Mouse (Mus musculus) intestine, embryonic 16.5 days (tissue): ENCODE measurements at regions not wholly inside any gene's neighbourhood (a gene's known extent, or its start where the extent isn't known, plus 50 kb on each side); places are given as distances from the start of the nearest gene placed in this dataset.

ENCODE experiments used
- ATAC-seq: fragments of 200-750 bp; cut with Nextera tagmentation; 2 replicates; pipeline ENCODE4 v1.8.0; 2017; ENCODE audit warnings: moderate TSS enrichment, moderate library complexity
- H3K27ac ChIP-seq: fragments of 300-500 bp; sonication (generic); 2 replicates; pipeline ENCODE4 v1.5.1; 2014; ENCODE audit warnings: mild to moderate bottlenecking, low read length
- H3K27me3 ChIP-seq: fragments of 300-500 bp; sonication (generic); replicated peaks from 2 replicates; pipeline ENCODE4 v1.6.1; 2014; ENCODE audit warnings: low read length, control low read depth, mixed read lengths; ENCODE audit not compliant: control insufficient read depth, insufficient read depth
- H3K36me3 ChIP-seq: fragments of 300-500 bp; sonication (generic); 2 replicates; pipeline ENCODE4 v1.6.1; 2014; ENCODE audit warnings: low read length, control low read depth; ENCODE audit not compliant: control insufficient read depth, insufficient read depth
- H3K4me1 ChIP-seq: fragments of 300-500 bp; sonication (generic); 2 replicates; pipeline ENCODE4 v1.6.1; 2014; ENCODE audit warnings: low read length, control low read depth, mixed read lengths; ENCODE audit not compliant: control insufficient read depth, insufficient read depth
- H3K4me2 ChIP-seq: fragments of 300-500 bp; sonication (generic); 2 replicates; pipeline ENCODE4 v1.6.1; 2014; ENCODE audit warnings: low read depth, low read length, control low read depth
- H3K4me3 ChIP-seq: fragments of 300-500 bp; sonication (generic); 2 replicates; pipeline ENCODE4 v1.5.1; 2014; ENCODE audit warnings: mild to moderate bottlenecking, low read length
- H3K9ac ChIP-seq: fragments of 300-500 bp; sonication (generic); 2 replicates; pipeline ENCODE4 v1.6.1; 2014; ENCODE audit warnings: low read depth, low read length
- H3K9me3 ChIP-seq: fragments of 300-500 bp; sonication (generic); 2 replicates; pipeline ENCODE4 v1.6.1; 2016; ENCODE audit warnings: low read length, control low read depth; ENCODE audit not compliant: control insufficient read depth
- WGBS: fragments of 180-500 bp; shearing (Covaris S2); extraction: QIAGEN DNeasy Blood & Tissue Kit; methylation state at CpG from one replicate; pipeline ENCODE4 v1.1.7; 2014; 5-methylcytosine and 5-hydroxymethylcytosine counted together

- Histone ChIP-seq H3K9ac (no peak overlapping the region), H3K27me3 (no peaks in the 10 kb centered on the region), H3K36me3 (no peaks in the 10 kb centered on the region), H3K9me3 (no peaks in the 10 kb centered on the region), H3K4me2 (no peak overlapping the region), H3K27ac (no peak overlapping the region), H3K4me3 (no peak overlapping the region), H3K4me1 (no peaks in the 10 kb centered on the region)
- ATAC-seq = no peak
- WGBS = 43% methylated on average over 5 of the region's 5 CpGs
Observed at GRCm38 (mm10) chr3:78698936-78699335, 587.4 kb downstream of the Rapgef2 start.

- no peaks in the 10 kb centered on the region for H3K27me3 ChIP-seq
- no peaks in the 10 kb centered on the region for H3K9me3 ChIP-seq
- no peak overlapping the region for H3K9ac ChIP-seq
- no peak overlapping the region for H3K4me2 ChIP-seq
- H3K4me3 ChIP-seq = no peak overlapping the region
- 30% methylated on average over 3 of the region's 3 CpGs for WGBS
- no peaks in the 10 kb centered on the region for H3K4me1 ChIP-seq
- ATAC-seq = no peak
- no peaks in the 10 kb centered on the region for H3K36me3 ChIP-seq
- no peak overlapping the region for H3K27ac ChIP-seq
Observed at GRCm38 (mm10) chr3:78691499-78691898, 594.8 kb downstream of the Rapgef2 start.

GRCm38 (mm10) chr3:78677656-78678055, 608.7 kb downstream of the Rapgef2 start:
- H3K4me1 ChIP-seq = no peaks in the 10 kb centered on the region
- H3K36me3 ChIP-seq = no peaks in the 10 kb centered on the region
- H3K4me3 ChIP-seq = no peak overlapping the region
- 83% methylated on average over 1 of the region's 1 CpGs for WGBS
- no peak overlapping the region for H3K9ac ChIP-seq
- no peaks in the 10 kb centered on the region for H3K9me3 ChIP-seq
- no peak overlapping the region for H3K27ac ChIP-seq
- H3K27me3 ChIP-seq = no peaks in the 10 kb centered on the region
- no peak overlapping the region for H3K4me2 ChIP-seq
- ATAC-seq = no peak

GRCm38 (mm10) chr3:78676806-78677205, 609.5 kb downstream of the Rapgef2 start:
- Histone ChIP-seq H3K9me3 (no peaks in the 10 kb centered on the region), H3K27ac (no peak overlapping the region), H3K27me3 (no peaks in the 10 kb centered on the region), H3K36me3 (no peaks in the 10 kb centered on the region), H3K4me1 (no peaks in the 10 kb centered on the region), H3K9ac (no peak overlapping the region), H3K4me3 (no peak overlapping the region), H3K4me2 (no peak overlapping the region)
- WGBS = 82% methylated on average over 2 of the region's 2 CpGs
- ATAC-seq = no peak

GRCm38 (mm10) chr3:78674529-78675187, 611.7 kb downstream of the Rapgef2 start:
- WGBS = 49% methylated on average over 5 of the region's 5 CpGs
- ATAC-seq = peak; percentile 70
- Histone ChIP-seq H3K9ac (no peak overlapping the region), H3K9me3 (no peaks in the 10 kb centered on the region), H3K4me3 (no peak overlapping the region), H3K27me3 (no peaks in the 10 kb centered on the region), H3K4me1 (no peaks in the 10 kb centered on the region), H3K27ac (no peak overlapping the region), H3K4me2 (no peak overlapping the region), H3K36me3 (no peaks in the 10 kb centered on the region)

DNA sequence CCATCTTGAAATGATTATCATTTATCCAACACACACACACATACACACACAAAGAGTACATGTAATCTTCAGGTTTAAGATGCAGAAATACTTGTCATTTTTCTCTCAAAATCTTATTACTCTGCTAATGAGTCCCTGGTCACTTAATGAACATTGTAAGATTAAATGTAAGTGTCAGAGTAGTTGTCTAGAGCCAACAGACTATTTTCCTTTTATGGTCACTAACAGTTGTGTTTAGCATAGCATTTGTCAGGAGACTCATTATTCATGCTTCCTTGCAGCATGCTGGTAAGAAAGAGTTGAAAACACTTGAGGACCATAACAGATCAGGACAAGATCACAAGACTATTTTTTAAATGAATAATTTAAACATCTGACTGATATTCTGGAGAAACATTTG, 618.3 kb downstream of the Rapgef2 start:
- no peaks in the 10 kb centered on the region for H3K27me3 ChIP-seq
- no peaks in the 10 kb centered on the region for H3K9me3 ChIP-seq
- no peaks in the 10 kb centered on the region for H3K36me3 ChIP-seq
- H3K4me2 ChIP-seq = no peak overlapping the region
- H3K4me3 ChIP-seq = no peak overlapping the region
- no peak overlapping the region for H3K27ac ChIP-seq
- ATAC-seq = no peak
- no peak overlapping the region for H3K9ac ChIP-seq
- H3K4me1 ChIP-seq = no peaks in the 10 kb centered on the region

- H3K4me3 ChIP-seq = no peak overlapping the region
- H3K27ac ChIP-seq = no peak overlapping the region
- H3K9ac ChIP-seq = no peak overlapping the region
- WGBS = 76% methylated on average over 4 of the region's 4 CpGs
- no peaks in the 10 kb centered on the region for H3K4me1 ChIP-seq
- ATAC-seq = no peak
- H3K36me3 ChIP-seq = no peaks in the 10 kb centered on the region
- H3K4me2 ChIP-seq = no peak overlapping the region
- no peaks in the 10 kb centered on the region for H3K27me3 ChIP-seq
- no peaks in the 10 kb centered on the region for H3K9me3 ChIP-seq
Observed at GRCm38 (mm10) chr3:78667374-78668023, 618.8 kb downstream of the Rapgef2 start.

GRCm38 (mm10) chr3:78648115-78648514, 638.2 kb downstream of the Rapgef2 start:
- H3K27me3 ChIP-seq = no peaks in the 10 kb centered on the region
- no peaks in the 10 kb centered on the region for H3K36me3 ChIP-seq
- H3K4me2 ChIP-seq = no peak overlapping the region
- no peak for ATAC-seq
- no peaks in the 10 kb centered on the region for H3K9me3 ChIP-seq
- no peaks in the 10 kb centered on the region for H3K4me1 ChIP-seq
- H3K9ac ChIP-seq = no peak overlapping the region
- no peak overlapping the region for H3K4me3 ChIP-seq
- H3K27ac ChIP-seq = no peak overlapping the region
- WGBS = 86% methylated on average over 2 of the region's 2 CpGs

DNA sequence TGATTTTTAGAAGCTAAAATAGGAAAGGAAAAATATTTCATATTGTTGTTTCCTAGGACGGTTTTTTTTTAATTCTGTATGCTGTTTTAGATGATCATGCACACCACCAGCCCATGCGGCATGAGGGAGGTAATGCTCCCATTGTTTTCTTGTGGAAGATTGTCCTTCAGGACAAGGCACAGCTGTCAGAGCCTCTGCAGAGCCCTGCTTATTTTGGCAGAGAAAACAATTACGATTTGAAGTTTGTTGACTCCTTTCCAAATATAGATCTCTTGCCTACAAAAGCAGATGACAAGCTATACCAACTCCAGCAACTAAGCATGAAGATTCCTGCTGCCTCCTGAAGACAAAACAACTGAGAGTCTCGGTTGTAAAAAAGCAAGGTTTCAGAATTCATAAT, 650.9 kb downstream of the Rapgef2 start:
- no peak overlapping the region for H3K27ac ChIP-seq
- 58% methylated on average over 4 of the region's 4 CpGs for WGBS
- no peaks in the 10 kb centered on the region for H3K36me3 ChIP-seq
- no peak overlapping the region for H3K4me2 ChIP-seq
- H3K9me3 ChIP-seq = peaks cover 4% of the 10 kb centered on the region; the same call in 1 of the 2 replicates
- H3K27me3 ChIP-seq = no peaks in the 10 kb centered on the region
- ATAC-seq = no peak
- H3K4me1 ChIP-seq = no peaks in the 10 kb centered on the region
- H3K9ac ChIP-seq = no peak overlapping the region
- no peak overlapping the region for H3K4me3 ChIP-seq

DNA sequence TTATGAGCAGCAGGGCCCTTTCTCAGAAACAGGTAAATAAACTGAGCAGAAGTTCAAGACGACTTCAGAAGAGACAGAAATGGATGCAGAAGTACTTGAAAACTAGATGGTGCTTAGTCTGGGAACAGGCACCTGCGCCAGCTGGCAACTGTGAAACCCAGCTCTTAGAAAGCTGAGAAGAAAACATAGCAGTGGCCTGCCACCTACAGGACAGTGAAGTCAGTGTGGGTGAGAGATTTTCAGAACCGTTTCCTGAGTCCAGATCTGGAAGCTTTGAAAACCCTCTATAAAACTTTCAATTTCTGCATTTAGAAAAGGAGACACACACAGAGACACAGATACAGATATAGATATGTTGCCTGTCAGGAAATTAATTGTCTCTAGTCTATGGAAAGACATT, 667.4 kb downstream of the Rapgef2 start:
- H3K9me3 ChIP-seq = no peaks in the 10 kb centered on the region
- no peak overlapping the region for H3K4me3 ChIP-seq
- no peak overlapping the region for H3K27ac ChIP-seq
- H3K4me1 ChIP-seq = no peaks in the 10 kb centered on the region
- no peaks in the 10 kb centered on the region for H3K36me3 ChIP-seq
- H3K4me2 ChIP-seq = no peak overlapping the region
- no peak for ATAC-seq
- WGBS = 31% methylated on average over 3 of the region's 3 CpGs
- H3K27me3 ChIP-seq = no peaks in the 10 kb centered on the region
- H3K9ac ChIP-seq = no peak overlapping the region
